Mouse (Mus musculus) CD4-positive, CD25-positive, alpha-beta regulatory T cell, adult 2 months (primary cell): ENCODE results near the gene Nsun2.

Source experiments
- DNase-seq: peaks from one replicate; pipeline ENCODE4 v3.0.0-alpha.2; 2012; ENCODE audit warnings: low read depth, low spot score

Nsun2 gene

DNA sequence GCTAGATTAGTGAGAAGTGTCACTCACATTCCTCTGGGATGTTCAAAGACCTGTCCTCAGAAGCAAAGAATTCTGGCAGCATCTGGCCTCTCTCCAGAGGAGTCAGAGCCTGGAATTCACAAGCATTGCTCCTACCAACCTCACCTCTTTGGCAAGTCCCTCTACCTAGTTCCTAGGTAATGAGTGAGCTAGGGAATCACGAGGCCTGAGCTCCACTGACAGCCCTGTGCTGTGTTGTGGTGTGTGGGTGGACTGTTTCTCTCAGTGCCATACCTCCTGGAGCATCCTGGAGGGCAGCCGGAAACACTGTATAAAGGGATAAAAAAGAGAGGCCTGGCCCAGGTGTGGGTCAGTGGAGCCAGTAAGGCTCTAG lies 9.4 kb upstream of the Nsun2 start:
- no peak for DNase-seq

DNA sequence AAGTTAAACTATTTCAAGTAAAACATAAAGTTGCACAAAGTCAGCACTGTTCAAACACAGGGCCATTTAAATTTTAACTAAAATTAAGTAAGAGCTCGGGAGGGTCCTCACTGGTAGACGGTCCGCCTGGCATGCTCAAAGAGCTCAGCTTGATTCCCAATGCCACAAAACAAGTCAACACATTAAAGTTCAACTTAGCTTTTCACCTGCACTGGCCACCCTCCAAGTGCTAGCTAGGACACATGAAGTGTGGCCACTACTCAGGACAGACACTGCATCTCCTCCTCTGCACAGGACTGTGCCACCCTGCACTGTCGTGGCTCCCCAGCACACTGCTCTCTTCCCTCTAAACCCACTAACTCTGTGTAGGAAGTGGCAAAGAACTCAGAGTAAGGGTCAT lies 7.7 kb upstream of the Nsun2 start:
- DNase-seq = no peak

DNA sequence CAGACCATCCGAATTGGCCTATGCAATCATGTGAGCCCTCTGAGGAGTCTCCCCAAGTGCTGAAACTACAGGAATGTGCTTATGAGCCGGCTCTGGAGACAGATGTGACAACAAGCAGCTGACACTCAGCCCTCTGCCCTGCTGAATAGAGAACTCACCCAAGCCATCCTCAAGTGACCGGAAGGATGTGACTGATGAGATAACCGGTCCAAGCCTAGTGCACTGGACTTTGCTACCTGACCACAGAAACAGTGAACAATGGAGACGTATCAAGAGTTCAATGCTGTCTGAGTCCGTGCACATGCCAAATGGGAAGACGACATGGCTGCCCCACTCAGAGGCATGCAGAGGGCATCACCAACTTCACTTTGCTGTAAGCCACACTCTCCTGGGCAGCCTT lies 5.0 kb upstream of the Nsun2 start:
- no peak for DNase-seq

DNA sequence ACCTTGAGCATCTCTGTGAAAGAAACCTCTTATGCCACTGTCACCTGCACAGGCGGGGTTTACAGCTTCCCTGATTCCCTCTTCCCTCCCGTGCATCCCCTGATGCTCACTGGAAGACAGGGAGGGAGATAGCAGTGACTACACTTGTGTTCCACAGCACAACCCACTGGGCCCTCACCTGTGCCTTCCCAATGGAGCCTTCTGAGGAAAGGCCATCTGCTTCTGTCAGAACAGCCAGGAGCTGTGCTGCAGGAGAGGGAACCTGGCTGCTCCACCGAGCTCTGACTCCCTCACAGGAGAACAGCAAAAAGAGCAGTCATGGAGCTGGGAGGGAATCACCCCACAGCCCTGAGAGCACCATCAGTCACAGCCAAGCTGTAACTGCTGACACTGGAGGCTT lies 3.4 kb upstream of the Nsun2 start:
- DNase-seq = no peak

DNA sequence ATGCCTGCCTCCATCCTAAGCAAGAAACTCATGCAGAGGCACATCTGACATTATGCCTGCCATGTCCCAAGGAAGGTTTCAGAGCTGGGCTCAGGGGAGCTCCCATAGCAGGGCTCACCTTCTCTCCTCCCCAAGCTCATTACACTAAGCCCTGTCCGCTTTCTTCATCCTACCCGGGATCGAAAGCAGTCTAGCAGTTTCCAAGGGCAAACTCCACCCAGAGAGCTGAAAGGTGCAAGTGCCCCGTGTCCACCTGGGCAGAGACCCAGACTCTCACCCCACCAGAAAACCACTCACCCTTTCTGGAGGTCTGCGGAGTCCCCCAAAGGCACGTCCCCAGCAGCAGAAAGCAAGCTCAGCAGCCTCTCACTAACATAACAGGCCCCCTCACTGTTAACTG lies 2.6 kb upstream of the Nsun2 start:
- DNase-seq = no peak

DNA sequence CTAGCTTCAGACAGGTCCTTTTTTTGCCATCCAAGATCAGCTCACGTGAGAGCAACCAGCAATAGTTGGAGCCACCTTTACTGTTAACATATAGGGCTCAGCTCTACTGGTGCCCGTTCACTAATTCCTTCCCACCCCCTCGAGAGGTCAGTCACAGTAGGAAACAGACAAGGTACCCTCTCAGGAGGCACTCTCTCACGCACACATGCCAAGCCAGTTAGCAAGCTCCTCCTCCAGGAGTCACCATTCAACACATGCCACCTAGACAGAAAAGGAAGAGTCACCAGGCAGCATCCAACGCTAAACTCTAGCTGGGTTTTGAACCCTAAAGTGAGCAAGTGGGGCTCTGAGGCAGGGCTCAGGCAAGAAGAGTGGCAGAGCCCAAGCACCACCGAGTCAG lies 2.1 kb upstream of the Nsun2 start:
- DNase-seq = no peak

DNA sequence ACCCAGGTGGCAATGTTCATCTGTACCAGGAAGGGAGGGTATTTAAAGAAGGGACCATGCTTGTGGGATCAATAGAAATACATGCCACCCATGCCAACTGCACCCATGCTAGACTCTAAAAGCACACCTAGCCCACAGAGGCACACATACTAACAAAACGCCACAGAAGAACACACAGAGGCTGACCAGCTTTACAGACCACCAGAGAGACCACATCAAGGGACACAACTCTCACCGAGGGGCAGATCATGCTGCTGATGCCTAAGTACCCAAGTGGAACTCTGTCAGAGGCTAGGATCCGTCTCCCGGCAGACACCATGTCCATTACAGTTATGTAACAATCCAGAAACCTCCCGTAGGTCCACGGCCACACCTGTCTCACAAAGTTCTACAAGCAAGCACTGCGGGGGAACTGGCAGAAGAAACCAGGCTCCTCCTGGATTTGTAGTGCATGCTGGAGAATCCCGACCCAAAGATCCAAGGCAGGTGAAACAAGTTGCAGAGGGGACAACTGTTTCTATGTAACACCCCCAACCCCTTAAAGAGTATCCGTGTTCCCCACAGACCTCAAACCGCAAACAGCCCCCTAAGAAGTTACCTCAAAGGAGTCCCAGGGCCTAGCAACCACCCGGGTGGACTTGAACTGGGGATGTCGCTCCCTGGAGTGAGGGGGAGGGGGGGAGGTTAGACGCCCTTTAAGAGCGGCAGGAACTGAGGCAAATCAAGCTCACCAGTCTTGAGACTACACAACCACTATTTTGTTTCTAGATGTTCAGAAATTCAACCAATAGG lies 1.2 kb upstream of the Nsun2 start:
- no peak for DNase-seq

DNA sequence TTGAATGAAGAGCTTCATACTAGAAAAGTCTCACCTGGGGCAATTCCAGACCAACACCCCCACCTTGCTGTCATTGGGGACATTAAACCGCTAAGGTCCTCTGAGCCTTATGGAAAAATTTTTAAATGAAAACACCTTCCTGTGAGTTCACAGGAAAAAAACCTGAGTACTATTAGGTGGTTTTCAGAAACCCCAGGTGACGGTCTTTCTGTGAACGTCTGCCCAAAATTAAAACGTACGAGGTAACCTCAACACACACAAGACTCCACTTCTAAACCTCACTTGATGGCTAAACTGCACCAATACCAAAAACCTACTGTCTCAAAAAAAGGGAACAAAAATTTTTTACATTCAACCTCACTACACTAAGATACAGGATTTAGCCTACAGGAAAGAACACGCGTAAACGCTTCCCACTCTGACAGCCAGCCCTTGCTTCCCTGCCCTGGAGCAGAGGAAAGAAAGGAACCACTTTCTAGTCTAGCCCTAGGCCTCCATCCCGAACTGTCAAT lies 597 bp upstream of the Nsun2 start:
- DNase-seq = peak; percentile 41

DNA sequence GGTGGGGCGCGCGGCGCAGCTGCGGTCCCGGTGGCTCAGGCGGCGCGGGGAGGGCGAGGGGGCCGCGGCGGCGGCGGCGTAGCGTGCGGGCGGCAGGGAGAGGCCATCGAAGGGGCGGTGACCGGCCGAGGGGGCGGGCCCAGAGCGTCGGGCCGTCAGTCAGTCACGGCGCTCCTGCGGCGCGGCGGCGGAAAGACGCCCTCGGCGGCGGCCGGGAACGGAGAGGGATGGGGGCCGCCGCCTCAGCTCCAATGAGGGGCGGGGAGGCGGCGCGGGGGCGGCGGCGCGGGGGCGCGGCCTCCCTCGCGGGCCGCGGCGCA lies 748 bp downstream of the Nsun2 start, which contains the start of gene Tent4a:
Tent4a (minus strand) TSS at position 284 of the 320 bp plus-strand sequence.
- no peak for DNase-seq

DNA sequence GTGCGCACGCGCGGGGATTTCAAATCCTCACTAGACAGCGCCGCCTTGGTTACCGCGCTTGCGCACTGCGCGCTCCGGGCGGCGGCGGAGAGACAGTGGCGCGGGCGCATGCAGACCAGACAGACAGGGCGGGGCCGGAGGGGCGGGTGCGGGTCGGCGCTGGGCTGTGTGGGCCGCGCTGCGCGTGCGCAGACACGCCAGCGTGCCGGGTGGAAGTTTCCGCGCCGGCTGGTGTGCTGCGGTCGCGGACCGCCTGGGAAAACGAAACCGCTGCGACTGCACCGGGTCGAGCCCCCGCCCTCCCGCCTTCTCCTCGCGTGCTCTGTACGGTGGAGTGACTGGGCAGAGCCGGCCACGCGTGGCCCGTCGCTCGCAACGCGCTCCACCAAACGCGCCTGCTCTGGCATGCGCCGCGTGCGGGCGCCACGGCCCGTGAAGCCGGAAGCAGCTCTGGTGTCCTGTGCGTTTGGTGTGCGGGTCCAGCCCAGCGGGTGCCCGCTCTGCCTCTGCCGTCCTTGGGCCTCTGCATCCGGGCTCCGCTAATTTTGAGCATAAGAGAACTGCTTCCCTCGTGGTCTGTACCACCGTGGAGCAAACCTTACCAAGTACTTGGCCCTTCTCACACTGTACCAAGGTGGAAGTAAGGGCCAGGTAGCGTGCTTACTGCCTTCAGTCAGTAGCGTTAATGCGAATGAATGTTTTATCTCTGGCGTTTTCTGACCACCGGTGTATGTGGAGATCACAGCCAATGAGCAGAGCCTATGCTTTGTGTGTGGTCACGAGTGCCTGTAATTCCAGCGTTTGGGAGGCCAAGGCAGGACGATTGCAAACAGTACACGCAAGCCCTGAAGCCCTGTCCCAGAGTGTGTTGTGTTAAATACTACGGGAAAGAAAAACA lies 1.4 kb downstream of the Nsun2 start:
- peak; percentile 100 for DNase-seq

DNA sequence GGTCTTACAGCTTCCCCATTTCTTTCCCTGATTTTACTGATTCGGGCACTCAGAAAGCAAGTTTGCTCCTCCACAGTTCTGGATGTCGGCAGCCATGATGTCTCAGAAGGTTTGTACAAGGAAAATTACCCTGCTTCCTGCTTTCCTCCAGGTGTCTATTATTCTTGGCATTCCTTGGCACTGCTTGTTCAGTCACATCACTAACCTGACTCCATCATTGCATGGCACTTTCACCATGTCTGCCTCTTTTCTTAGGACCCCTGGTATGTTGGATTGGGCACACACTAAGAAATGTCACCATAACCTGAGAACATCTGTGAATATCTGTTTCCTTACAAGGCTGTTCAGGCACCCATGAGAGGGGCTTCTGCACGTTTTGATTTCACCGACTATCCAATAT lies 2.5 kb downstream of the Nsun2 start:
- no peak for DNase-seq

DNA sequence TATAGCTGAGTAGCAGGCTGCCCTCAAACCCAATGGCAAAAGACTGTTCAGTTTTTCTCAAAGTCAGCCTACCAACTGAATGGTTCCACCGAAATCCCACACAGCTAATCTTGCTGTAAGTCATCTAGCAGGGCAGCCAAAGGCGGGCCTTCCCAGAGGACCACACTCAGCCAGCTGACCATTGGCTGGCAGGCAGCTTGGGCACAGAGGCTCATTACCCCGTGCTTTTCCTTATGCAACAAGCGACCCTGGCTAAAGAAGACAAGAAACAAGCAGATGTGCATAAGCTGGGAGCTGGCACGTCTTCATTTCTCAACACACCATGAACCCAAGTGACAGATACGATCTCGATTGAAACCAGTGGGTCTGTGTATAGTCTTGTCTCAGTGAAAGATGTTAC lies 3.8 kb downstream of the Nsun2 start:
- DNase-seq = no peak

DNA sequence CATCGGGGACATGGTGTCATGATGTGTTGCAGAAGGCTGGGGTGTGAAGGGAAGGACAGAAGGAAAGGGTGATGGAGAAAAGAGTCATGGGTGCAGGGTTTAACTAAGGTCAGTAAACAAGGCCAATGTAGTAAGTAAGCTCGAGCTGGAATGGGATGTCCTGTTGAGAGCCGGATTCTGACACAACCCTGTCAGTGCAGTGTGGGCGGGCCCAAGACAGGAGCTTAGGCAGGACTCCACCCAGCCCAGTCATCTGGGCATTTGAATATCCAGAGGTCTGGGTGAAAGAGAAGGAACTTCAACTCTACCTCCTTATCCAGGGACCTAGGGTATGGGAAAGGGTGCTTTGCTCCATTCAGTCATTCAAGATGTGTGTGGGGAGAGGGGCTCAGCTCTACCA lies 4.8 kb downstream of the Nsun2 start:
- DNase-seq = no peak

DNA sequence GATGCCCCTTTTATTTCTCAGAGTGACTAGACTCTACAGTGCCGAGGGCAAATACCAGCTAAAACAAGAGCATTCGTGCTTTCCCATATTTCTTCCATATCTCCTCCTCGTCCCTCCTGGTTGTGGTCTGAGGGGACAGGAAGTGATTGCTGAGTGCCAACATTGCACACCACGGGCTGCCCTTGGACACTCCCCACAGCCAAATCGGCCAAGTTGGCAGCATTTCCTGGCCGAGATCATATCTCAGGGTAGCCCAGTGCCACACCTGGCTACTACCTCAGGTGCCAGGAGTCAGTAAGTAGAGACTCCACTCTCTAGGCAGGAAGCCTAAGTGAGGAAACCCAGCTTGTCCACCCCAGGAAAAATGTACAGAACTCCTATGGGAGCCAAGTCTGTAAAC lies 7.7 kb downstream of the Nsun2 start:
- DNase-seq = no peak

DNA sequence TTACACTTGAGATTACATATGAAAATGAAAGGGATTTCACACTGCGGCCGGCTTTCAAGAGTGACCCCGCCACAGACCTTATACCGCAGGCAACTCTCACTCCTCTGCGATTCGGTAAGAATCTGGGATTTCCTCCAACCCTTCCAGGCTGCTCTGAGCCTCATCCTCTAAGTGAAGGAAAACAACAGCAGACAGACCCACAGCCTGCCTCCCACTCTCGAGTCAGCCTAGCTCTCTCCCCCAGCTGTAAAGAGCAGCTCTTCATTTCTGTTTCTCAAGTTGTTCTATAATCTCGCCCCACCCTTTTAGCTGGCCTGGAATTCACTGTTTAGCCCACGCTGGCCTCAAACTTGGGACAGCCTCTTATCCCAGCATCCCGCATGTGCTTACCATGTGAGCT lies 8.2 kb downstream of the Nsun2 start:
- DNase-seq = no peak

DNA sequence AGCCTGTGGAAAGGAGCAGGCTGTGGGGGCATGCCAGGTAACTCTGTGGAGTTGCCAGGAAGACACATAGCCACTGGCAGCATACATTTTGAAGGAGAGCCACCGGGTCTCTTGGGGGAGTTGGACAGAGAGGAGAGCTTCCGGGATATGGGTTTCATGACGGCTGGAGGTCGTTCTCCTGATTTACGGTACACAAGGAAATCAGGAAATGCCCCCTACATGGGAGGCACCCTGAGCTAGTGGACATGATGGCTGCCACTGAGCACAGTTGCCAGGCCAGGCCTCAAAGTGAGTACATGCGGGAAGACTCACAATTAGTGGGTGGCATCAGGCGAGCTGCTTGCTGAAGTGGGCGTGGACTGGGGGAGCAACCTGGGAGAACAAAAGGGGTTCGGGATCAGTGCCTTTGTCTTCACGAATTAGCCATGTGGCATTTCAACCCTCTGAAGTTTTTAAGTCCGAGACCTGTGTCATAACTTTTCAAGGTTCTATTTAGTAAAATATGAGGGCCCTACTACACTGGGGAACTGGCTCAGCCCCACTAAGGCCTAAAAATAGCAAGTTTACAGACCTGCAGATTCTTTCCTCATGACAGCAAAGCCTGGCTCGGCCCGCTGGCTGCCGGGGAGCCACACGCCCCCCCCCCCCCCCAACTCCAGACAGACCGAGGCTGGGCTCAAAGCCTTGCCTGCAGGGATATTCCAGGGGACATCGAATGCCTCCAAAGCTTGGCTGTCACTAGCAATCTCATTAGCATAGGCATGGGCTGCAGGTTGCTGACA lies 9.2 kb downstream of the Nsun2 start:
- no peak for DNase-seq

DNA sequence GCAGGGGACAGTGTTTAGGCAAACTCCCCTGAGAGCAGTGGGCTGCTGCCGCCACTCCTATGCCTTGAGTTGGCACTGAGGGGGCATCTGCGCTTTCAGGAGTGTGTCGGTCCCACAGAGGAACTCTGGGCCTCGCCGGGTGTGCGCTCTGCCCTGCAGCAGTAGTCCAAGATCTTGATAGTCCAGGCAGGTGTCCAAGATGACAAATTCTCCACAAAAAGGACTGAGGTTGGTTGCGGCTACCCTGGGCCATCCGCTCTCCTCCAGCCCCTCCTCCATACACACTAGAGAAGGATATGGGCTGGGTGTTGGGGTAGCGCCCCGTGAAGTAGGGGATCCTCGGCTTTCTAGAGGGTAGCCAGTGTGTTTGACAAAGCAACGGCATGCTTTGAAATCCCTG lies 10.0 kb downstream of the Nsun2 start:
- no peak for DNase-seq

DNA sequence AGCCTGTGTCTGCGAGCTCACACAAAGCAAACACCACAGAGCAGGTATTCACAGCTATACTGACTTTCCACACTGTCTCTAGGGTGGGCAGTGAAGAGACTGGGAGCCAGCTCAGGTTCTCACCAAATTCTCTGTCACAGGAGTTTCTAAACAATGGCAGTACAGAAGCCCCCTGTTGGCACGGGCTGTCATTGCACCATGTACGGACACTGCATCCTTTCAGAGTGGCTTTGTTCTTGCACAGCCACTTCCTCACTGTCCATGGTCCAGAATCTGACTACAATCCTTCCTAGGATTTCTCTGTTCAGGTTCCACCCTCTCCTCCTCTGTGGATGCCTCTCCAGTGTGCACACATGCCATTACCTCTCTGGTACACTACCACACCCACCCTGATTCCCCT lies 11.5 kb downstream of the Nsun2 start:
- peak; percentile 80 for DNase-seq

DNA sequence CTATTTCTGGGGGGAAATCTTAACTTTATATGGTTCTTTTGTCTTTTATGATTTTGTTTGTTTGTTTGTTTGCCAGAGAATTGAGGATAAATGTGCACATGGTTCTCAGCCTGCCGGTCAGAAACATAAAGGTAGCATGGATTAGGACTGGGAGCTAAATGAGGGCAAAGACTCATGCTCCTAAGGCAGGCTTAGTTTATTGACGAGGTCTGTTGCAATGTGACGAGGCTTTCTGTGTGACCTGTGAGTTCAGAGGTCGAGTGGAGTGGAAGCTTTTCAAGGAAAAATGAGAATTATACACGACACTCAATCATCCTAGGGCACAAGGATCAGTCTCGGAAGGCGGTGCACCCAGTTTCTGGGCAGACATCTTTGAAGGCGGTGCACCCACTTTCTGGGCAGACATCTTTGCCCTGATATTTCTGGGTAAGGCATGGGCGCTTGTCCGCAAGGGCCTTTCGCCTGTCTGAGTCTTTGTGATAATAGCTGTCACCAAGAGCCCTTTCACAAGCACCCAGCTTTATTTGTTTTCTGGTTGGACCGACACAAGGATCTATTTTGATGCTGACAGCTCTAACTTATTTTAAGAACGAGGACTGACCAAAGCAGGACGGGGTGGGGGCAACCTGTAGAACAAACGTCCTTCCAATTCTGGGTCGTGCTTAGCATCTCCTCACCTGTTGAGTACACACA lies 14.1 kb downstream of the Nsun2 start:
- DNase-seq = no peak

DNA sequence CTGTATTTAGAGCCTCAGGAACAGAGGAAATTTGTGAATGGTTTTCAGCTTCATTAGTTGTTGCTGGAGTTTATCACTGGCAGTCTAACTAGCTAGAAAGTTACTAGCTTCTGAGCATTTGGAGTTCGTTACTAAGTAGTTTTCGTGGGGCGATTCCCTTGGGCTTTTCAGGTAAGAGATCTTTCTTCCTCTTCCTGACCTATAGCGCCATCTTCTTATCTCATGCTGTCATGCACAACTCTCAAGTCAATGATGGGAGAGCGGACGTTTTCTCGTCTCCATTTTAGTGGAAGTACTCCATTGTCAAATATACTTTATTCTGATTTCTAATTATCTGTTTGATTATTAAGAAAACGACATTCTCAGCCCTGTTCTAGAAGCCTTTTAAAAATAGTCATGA lies 16.4 kb downstream of the Nsun2 start:
- DNase-seq = no peak

DNA sequence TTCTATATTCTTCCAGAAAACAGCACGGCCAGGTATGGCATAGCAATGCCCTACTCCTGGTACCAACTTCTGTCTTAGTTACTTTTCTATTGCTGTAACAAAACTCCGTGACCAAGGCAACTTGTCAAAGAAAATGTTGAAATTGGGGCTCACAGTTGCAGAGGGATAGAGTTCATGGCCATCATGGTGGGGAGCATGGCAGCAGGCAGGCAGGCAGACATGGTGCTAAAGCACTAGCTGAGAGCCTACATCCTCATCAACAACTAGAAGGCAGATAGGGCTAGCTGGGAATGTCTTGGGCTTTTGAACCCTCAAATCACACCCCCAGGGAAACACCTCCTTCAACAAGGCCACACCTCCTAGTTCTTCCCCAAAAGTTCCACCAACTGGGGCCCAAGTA lies 17.3 kb downstream of the Nsun2 start:
- DNase-seq = no peak

DNA sequence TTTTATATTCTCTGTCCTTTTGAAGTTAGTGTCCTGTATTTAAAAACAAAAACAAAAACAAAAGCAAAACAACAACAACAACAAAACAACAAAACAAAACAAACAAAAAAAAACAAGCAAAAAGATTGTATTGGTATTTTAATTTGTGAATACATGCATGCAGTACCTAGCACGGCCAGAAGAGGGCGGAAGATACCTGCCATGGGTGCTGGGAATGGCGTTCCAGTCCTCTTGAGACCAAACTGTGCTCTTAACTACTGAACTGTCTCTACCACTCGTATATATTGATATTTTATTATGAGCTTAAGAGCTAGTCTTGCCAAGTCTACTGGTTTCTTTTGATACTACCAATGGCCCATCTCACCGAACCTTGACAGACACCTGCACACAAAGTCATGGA lies 19.5 kb downstream of the Nsun2 start:
- peak; percentile 75 for DNase-seq
